Mouse (Mus musculus): Measurements from ENCODE around the gene Tdrkh. TPM values are rescaled to one million over a fixed set of nuclear protein-coding genes. Genes with fewer than 3 reads are reported as not detected.

The Tdrkh gene
- polyA plus RNA-seq, 1 experiment from 2014 or later, result 50.7 TPM

DNA sequence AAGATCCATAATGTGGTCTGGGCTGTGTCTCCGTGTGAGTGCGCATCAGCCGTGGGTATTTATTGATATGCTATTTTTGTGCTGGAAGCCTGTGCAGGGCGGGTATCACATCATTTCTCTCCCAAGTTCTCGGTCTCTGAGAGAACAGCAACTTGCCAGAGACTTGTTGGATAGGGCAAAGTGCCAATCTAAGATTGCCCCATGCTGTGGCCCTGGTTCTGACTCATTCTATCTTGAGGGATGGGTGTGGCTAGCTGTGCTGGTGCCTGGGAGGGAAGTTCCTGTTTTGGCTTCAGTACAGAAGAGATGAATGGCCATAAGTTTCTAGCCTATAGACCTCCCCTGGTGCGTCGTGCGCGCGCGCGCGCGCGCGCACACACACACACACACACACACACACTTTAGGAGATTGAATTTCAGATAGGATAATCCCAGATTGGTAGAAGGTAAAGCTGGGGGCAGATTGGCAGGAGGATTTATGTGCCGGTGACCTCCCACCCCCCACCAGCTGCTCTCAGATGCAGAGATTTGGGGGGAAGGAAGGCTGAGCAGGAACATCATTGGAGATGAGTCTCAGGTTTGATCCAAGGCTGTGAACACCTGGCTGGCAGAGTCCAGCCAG, 69.8 kb downstream of the Tdrkh start:
- Histone ChIP-seq H3K27me3 (ENCODE audit: control insufficient read depth, insufficient read depth, low read depth, low read length) (no peaks in the 10 kb centered on the region), H3K27ac (ENCODE audit: low read length) (peak overlapping the region; percentile 71), H3K4me1 (ENCODE audit: control insufficient read depth, insufficient read depth, low read length) (peaks cover 69% of the 10 kb centered on the region), H3K4me2 (ENCODE audit: low read length) (no peak overlapping the region), H3K9ac (ENCODE audit: low read depth, low read length) (no peak overlapping the region; the same call in 1 of the 2 replicates), H3K9me3 (replicated peaks; ENCODE audit: control insufficient read depth, low read length, poor library complexity, severe bottlenecking) (no peaks in the 10 kb centered on the region), H3K4me3 (ENCODE audit: low read depth, low read length) (no peak overlapping the region), H3K36me3 (ENCODE audit: control insufficient read depth, insufficient read depth, low read length) (peaks cover 14% of the 10 kb centered on the region)
- no peak for ATAC-seq
- 83% methylated on average over 17 of the region's 17 CpGs for WGBS

DNA sequence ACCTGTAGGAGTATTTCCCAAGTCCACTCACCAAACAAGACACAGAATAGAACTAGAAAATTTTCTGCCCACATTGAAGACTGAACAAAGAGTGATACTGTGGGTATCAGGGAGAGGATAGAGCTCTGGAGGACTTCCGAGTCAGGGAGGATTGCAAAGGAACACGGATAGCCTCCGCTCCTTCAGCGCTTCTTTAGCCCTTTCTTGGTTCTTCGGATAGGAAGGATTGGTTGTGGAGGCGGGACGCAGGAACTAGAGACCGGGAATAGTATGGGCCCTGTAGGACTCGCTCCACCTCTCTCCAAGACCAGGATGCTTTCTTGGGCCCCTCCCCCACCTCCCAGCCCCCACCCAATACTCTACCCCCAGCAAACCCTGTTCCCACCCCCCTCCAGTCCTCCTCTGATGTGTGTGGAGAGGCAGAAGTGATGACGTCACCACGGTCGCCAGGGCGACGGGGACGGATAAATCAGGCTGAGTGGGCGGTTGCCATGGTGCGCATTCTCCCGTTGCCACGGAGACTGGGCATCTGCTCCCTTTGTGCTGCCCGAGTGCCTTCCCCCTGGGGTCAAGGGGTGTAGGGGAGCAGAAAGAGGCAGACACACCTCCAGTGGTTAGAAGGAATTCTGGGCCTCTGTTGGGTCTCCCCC, 70.8 kb downstream of the Tdrkh start:
- peak overlapping the region; percentile 13 for H3K4me3 ChIP-seq (ENCODE audit: low read depth, low read length)
- peak; percentile 89 for ATAC-seq
- H3K4me2 ChIP-seq (ENCODE audit: low read length), result peak overlapping the region; percentile 48
- 2% methylated on average over 20 of the region's 20 CpGs for WGBS
- H3K27ac ChIP-seq (ENCODE audit: low read length), result peak overlapping the region; percentile 80
- H3K36me3 ChIP-seq (ENCODE audit: control insufficient read depth, insufficient read depth, low read length), result peaks cover 22% of the 10 kb centered on the region
- H3K27me3 ChIP-seq (ENCODE audit: control insufficient read depth, insufficient read depth, low read depth, low read length), result no peaks in the 10 kb centered on the region
- H3K4me1 ChIP-seq (ENCODE audit: control insufficient read depth, insufficient read depth, low read length), result peaks cover 69% of the 10 kb centered on the region
- H3K9me3 ChIP-seq (replicated peaks; ENCODE audit: control insufficient read depth, low read length, poor library complexity, severe bottlenecking), result no peaks in the 10 kb centered on the region
- H3K9ac ChIP-seq (ENCODE audit: low read depth, low read length), result peak overlapping the region; percentile 27

Other genes starting within 250 kb of the Tdrkh start
- not detected in 2 replicates for gene Gm10696, start 235.1 kb upstream of the Tdrkh start, polyA plus RNA-seq (2015; fragmentation: Nextera tagmentation; extraction: Ambion mirVana)
- gene Gm5286, start 216.6 kb upstream of the Tdrkh start, polyA plus RNA-seq (2015; fragmentation: Nextera tagmentation; extraction: Ambion mirVana), result not detected in 2 replicates
- gene Gm4778, start 149.2 kb upstream of the Tdrkh start, polyA plus RNA-seq (2015; fragmentation: Nextera tagmentation; extraction: Ambion mirVana), result not detected in 2 replicates
- gene Them4, start 103.2 kb upstream of the Tdrkh start, polyA plus RNA-seq (2015; fragmentation: Nextera tagmentation; extraction: Ambion mirVana), result 61.8 and 68.6 TPM in 2 replicates
- gene Them5, start 71.2 kb upstream of the Tdrkh start, polyA plus RNA-seq (2015; fragmentation: Nextera tagmentation; extraction: Ambion mirVana), result not detected in 2 replicates
- gene C2cd4d, start 50.8 kb upstream of the Tdrkh start, polyA plus RNA-seq (2015; fragmentation: Nextera tagmentation; extraction: Ambion mirVana), result 1.6 and 1.7 TPM in 2 replicates
- gene Rorc, start 40.5 kb upstream of the Tdrkh start, polyA plus RNA-seq (2015; fragmentation: Nextera tagmentation; extraction: Ambion mirVana), result 0.49 and 0.62 TPM in 2 replicates
- gene Lingo4, start 14.8 kb upstream of the Tdrkh start, polyA plus RNA-seq (2015; fragmentation: Nextera tagmentation; extraction: Ambion mirVana), result 1.2 and 1.6 TPM in 2 replicates
- 55.1 and 56.5 TPM in 2 replicates for gene Mrpl9, start 30.0 kb downstream of the Tdrkh start, polyA plus RNA-seq (2015; fragmentation: Nextera tagmentation; extraction: Ambion mirVana)
- gene Oaz3, start 30.6 kb downstream of the Tdrkh start, polyA plus RNA-seq (2015; fragmentation: Nextera tagmentation; extraction: Ambion mirVana), result 1.5 TPM in 2 replicates
- 261 and 296 TPM in 2 replicates for gene Celf3, start 65.0 kb downstream of the Tdrkh start, polyA plus RNA-seq (2015; fragmentation: Nextera tagmentation; extraction: Ambion mirVana)
- 26.7 and 27.7 TPM in 2 replicates for gene Riiad1, start 67.1 kb downstream of the Tdrkh start, polyA plus RNA-seq (2015; fragmentation: Nextera tagmentation; extraction: Ambion mirVana)
- gene Snx27, start 169.4 kb downstream of the Tdrkh start, polyA plus RNA-seq (2015; fragmentation: Nextera tagmentation; extraction: Ambion mirVana), result 91.3 and 94.1 TPM in 2 replicates
- gene Gm10972, start 229.8 kb downstream of the Tdrkh start, polyA plus RNA-seq (2015; fragmentation: Nextera tagmentation; extraction: Ambion mirVana), result not detected in 2 replicates
- gene Tuft1, start 245.6 kb downstream of the Tdrkh start, polyA plus RNA-seq (2015; fragmentation: Nextera tagmentation; extraction: Ambion mirVana), result 5.9 and 6.7 TPM in 2 replicates

All from midbrain, embryonic 16.5 days (tissue).